Mouse (Mus musculus) inflammation-experienced regulatory T-cells, adult 16 weeks (primary cell): ENCODE data around the gene Il2. TPM values are rescaled to one million over a fixed set of nuclear protein-coding genes. Genes with fewer than 3 reads are reported as not detected.

Source experiments
- polyA plus RNA-seq: library from polyadenylated mRNA; unstranded; fragments of 100-300 nt; shearing (Covaris generic); gene quantifications from one replicate; pipeline ENCODE4 v1.2.1, GENCODE M21; 2017

The Il2 gene
- polyA plus RNA-seq: 0.87 TPM

DNA sequence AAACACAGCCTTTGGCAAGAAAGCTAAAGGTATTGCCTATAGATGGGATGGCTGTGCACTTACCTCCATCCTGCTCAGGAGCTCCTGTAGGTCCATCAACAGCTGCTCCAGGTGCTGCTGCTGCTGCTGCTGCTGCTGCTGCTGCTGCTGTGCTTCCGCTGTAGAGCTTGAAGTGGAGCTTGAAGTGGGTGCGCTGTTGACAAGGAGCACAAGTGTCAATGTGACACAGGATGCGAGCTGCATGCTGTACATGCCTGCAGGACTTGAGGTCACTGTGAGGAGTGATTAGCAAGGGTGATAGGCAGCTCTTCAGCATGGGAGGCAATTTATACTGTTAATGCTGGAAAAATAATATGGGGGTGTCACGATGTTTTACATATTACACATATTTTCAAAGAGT, at the start of gene Il2:
Gene Il2 (minus strand): TSS at position 305 of the 400 bp plus-strand sequence.

Other genes with a start within 250 kb of the Il2 start
- gene Adad1, start 62.4 kb downstream of the Il2 start, polyA plus RNA-seq: not detected
- 11.6 TPM for gene Il21, start 106.7 kb upstream of the Il2 start, polyA plus RNA-seq
- gene Bbs12, start 186.6 kb upstream of the Il2 start, polyA plus RNA-seq: 7.5 TPM
- 1.5 TPM for gene Cetn4, start 186.7 kb upstream of the Il2 start, polyA plus RNA-seq
- gene Fgf2, start 222.4 kb upstream of the Il2 start, polyA plus RNA-seq: 5.6 TPM